Mouse (Mus musculus): Measurements from ENCODE around the gene Gldc.

GRCm38 (mm10) chr19:30170319-30170718 lies 4.9 kb downstream of the Gldc start:
- TF ChIP-seq POLR2A (IDR thresholded peaks at IDR 0.05; ENCODE audit: low read depth, low read length) (no peak), CTCF (IDR thresholded peaks at IDR 0.05; ENCODE audit: borderline replicate concordance, insufficient read depth, low read length) (no peak)
